Mouse (Mus musculus): ENCODE measurements around the gene Gm47996. TPM values are rescaled to one million over a fixed set of nuclear protein-coding genes. Genes with fewer than 3 reads are reported as not detected.

Gene Gm47996
- polyA plus RNA-seq, 2 experiments = 0.06 TPM; not detected in 1

DNA sequence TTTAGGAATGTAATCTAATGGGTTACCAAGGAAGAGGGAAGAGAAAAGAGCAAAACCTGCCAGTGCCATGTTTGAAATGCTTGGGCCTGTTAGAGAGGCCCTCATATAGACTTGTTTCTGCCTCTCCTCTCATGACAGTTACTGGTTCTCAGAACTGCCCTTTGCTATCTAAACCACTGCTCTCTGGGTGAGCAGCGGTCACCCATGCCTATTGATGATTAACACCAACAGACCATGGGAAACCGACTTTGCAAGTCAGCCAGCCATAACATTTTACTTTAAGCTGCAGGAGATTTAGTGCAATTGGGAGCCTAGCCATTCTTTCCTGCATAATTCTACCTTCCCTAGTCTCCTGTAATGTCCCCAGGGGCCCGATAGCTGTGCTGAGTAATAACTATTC, 6.5 kb downstream of the Gm47996 start:
- no peak overlapping the region for H3K4me2 ChIP-seq (replicated peaks; ENCODE audit: low read depth, low read length, severe bottlenecking)
- H3K27me3 ChIP-seq (ENCODE audit: control insufficient read depth, insufficient read depth, low read length) = no peaks in the 10 kb centered on the region
- no peak overlapping the region for H3K9ac ChIP-seq (ENCODE audit: low read depth, low read length, severe bottlenecking)
- no peaks in the 10 kb centered on the region for H3K9me3 ChIP-seq (ENCODE audit: control insufficient read depth, low read length)
- H3K4me1 ChIP-seq (ENCODE audit: control insufficient read depth, insufficient read depth, low read length) = peaks cover 4% of the 10 kb centered on the region
- 78% methylated on average over 3 of the region's 3 CpGs for WGBS
- H3K27ac ChIP-seq (replicated peaks; ENCODE audit: low read depth, low read length) = no peak overlapping the region
- no peak for ATAC-seq (ENCODE audit: low FRiP score, low read depth)
- no peak overlapping the region for H3K4me3 ChIP-seq (replicated peaks; ENCODE audit: low read length)
- no peak for TF ChIP-seq POLR2A (IDR thresholded peaks at IDR 0.05; ENCODE audit: borderline replicate concordance, extremely low read depth, insufficient read depth, insufficient read length)
- DNase-seq (ENCODE audit: low spot score) = no peak
- no peaks in the 10 kb centered on the region for H3K36me3 ChIP-seq (ENCODE audit: control insufficient read depth, insufficient read depth, low read length)

DNA sequence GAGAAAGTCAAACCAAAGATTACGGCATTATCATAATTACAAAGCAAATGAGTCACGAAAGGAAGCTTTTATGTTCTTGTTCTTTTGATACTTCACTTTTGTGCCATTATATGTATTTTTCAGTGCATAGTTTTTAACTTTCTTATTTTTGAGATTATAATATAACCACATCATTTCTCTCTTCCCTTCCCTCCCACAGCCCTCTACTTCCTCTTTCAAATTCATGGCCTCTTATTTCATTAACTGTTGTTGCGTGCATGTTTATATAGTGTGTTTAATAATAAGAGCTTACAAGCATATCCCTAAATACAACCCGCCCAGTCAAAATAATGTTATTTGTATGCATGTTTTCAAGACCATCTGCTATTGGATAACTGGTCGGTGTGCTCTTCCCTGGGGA, 9.1 kb downstream of the Gm47996 start:
- DNase-seq (ENCODE audit: low spot score) = no peak
- H3K9me3 ChIP-seq (ENCODE audit: control insufficient read depth, low read length) = no peaks in the 10 kb centered on the region
- H3K36me3 ChIP-seq (ENCODE audit: control insufficient read depth, insufficient read depth, low read length) = no peaks in the 10 kb centered on the region
- no peak overlapping the region for H3K4me2 ChIP-seq (replicated peaks; ENCODE audit: low read depth, low read length, severe bottlenecking)
- TF ChIP-seq POLR2A (IDR thresholded peaks at IDR 0.05; ENCODE audit: borderline replicate concordance, extremely low read depth, insufficient read depth, insufficient read length) = no peak
- no peak for ATAC-seq (ENCODE audit: low FRiP score, low read depth)
- H3K27ac ChIP-seq (replicated peaks; ENCODE audit: low read depth, low read length) = no peak overlapping the region
- no peak overlapping the region for H3K4me3 ChIP-seq (replicated peaks; ENCODE audit: low read length)
- H3K9ac ChIP-seq (ENCODE audit: low read depth, low read length, severe bottlenecking) = no peak overlapping the region
- WGBS = 91% methylated on average over 5 of the region's 5 CpGs
- H3K27me3 ChIP-seq (ENCODE audit: control insufficient read depth, insufficient read depth, low read length) = no peaks in the 10 kb centered on the region
- peaks cover 4% of the 10 kb centered on the region for H3K4me1 ChIP-seq (ENCODE audit: control insufficient read depth, insufficient read depth, low read length)

GRCm38 (mm10) chr1:151220098-151220497, 10.2 kb downstream of the Gm47996 start:
- Histone ChIP-seq H3K36me3 (ENCODE audit: control insufficient read depth, insufficient read depth, low read length) (no peaks in the 10 kb centered on the region), H3K9ac (ENCODE audit: low read depth, low read length, severe bottlenecking) (no peak overlapping the region), H3K27me3 (ENCODE audit: control insufficient read depth, insufficient read depth, low read length) (no peaks in the 10 kb centered on the region), H3K27ac (replicated peaks; ENCODE audit: low read depth, low read length) (no peak overlapping the region), H3K4me1 (ENCODE audit: control insufficient read depth, insufficient read depth, low read length) (no peaks in the 10 kb centered on the region), H3K9me3 (ENCODE audit: control insufficient read depth, low read length) (no peaks in the 10 kb centered on the region), H3K4me2 (replicated peaks; ENCODE audit: low read depth, low read length, severe bottlenecking) (no peak overlapping the region), H3K4me3 (replicated peaks; ENCODE audit: low read length) (no peak overlapping the region)
- DNase-seq (ENCODE audit: low spot score) (no peak), ATAC-seq (ENCODE audit: low FRiP score, low read depth) (no peak)
- no peak for TF ChIP-seq POLR2A (IDR thresholded peaks at IDR 0.05; ENCODE audit: borderline replicate concordance, extremely low read depth, insufficient read depth, insufficient read length)
- 70% methylated on average over 7 of the region's 7 CpGs for WGBS

DNA sequence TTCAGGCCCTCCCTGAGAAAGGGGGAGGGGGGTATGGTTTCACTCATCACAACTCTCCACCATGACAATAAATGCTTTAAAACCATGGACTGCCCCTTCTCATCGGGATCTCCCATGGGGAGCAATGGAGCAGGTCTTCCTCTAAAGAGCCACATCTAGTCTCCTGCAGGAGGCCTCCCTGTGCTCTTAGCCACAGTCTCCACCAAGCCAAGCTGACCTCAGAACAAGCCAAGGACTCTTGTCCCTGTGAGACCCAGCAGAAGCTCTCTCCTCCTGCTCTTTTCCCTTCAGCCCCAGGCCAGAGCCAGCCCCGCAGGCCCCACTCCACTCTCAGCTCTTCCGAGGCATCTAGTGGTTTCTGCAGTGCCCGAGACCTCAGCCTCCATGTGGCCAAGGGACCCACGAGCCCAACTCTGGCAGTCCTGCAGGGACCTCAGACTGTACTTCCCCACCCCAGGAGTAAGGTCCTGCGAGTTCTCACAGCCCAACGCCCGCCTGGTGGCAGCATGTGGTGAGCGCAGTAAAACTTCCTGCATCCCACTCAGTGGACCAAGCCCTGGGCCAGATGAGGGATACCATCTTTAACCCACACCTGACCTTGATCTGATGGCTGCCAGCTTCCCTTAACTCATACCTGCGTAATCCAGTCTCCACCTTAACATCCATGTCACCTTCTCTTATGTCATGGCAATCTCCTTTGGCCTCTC, 12.8 kb downstream of the Gm47996 start:
- no peak for ATAC-seq (ENCODE audit: low FRiP score, low read depth)
- H3K27me3 ChIP-seq (ENCODE audit: control insufficient read depth, insufficient read depth, low read length) = no peaks in the 10 kb centered on the region

DNA sequence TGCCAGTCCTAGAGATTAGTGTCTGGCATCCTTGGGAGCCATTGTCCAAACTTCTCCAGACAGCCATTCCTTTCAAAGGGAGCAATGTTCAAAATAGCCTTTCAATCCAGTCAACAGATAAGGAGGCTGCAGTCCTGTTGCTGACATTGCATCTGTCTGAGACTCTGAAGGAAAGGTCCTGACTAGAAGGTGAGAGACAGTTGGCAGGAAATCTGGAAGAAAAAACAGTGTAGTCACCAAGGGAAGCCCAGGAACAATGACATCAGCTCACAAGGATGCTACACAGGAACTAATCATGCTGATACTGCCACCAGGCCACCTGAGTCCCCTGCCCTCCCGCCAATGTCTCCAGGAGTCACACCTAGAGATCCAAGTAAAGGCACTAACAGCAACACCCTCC, 13.4 kb downstream of the Gm47996 start:
- no peak overlapping the region for H3K9ac ChIP-seq (ENCODE audit: low read depth, low read length, severe bottlenecking)
- no peaks in the 10 kb centered on the region for H3K27me3 ChIP-seq (ENCODE audit: control insufficient read depth, insufficient read depth, low read length)
- ATAC-seq (ENCODE audit: low FRiP score, low read depth) (no peak), DNase-seq (ENCODE audit: low spot score) (no peak)
- 54% methylated on average over 1 of the region's 1 CpGs for WGBS
- no peaks in the 10 kb centered on the region for H3K36me3 ChIP-seq (ENCODE audit: control insufficient read depth, insufficient read depth, low read length)
- H3K4me3 ChIP-seq (replicated peaks; ENCODE audit: low read length) = no peak overlapping the region
- no peaks in the 10 kb centered on the region for H3K9me3 ChIP-seq (ENCODE audit: control insufficient read depth, low read length)
- H3K4me2 ChIP-seq (replicated peaks; ENCODE audit: low read depth, low read length, severe bottlenecking) = no peak overlapping the region
- no peak overlapping the region for H3K27ac ChIP-seq (replicated peaks; ENCODE audit: low read depth, low read length)
- no peak for TF ChIP-seq POLR2A (IDR thresholded peaks at IDR 0.05; ENCODE audit: borderline replicate concordance, extremely low read depth, insufficient read depth, insufficient read length)
- H3K4me1 ChIP-seq (ENCODE audit: control insufficient read depth, insufficient read depth, low read length) = no peaks in the 10 kb centered on the region

More for the DNA sequence above, 12.8 kb downstream of the Gm47996 start:
- no peak for TF ChIP-seq POLR2A (IDR thresholded peaks at IDR 0.05; ENCODE audit: borderline replicate concordance, extremely low read depth, insufficient read depth, insufficient read length)
- no peak for DNase-seq (ENCODE audit: low spot score)
- no peak overlapping the region for H3K9ac ChIP-seq (ENCODE audit: low read depth, low read length, severe bottlenecking)
- no peak overlapping the region for H3K4me3 ChIP-seq (replicated peaks; ENCODE audit: low read length)
- H3K4me2 ChIP-seq (replicated peaks; ENCODE audit: low read depth, low read length, severe bottlenecking) = no peak overlapping the region
- WGBS = 80% methylated on average over 10 of the region's 10 CpGs
- no peak overlapping the region for H3K27ac ChIP-seq (replicated peaks; ENCODE audit: low read depth, low read length)
- no peaks in the 10 kb centered on the region for H3K9me3 ChIP-seq (ENCODE audit: control insufficient read depth, low read length)
- no peaks in the 10 kb centered on the region for H3K4me1 ChIP-seq (ENCODE audit: control insufficient read depth, insufficient read depth, low read length)
- no peaks in the 10 kb centered on the region for H3K36me3 ChIP-seq (ENCODE audit: control insufficient read depth, insufficient read depth, low read length)

All from limb, embryonic 14.5 days (tissue).